Mouse (Mus musculus) CH12.LX (cell line): ENCODE data around the gene Ptpn11. TPM values are rescaled to one million over a fixed set of nuclear protein-coding genes. Genes with fewer than 3 reads are reported as not detected.

ENCODE experiments used
- DNase-seq: peaks from one replicate; pipeline ENCODE4 v3.0.0-alpha.2; 2013; ENCODE audit errors: extremely low read depth
- H3K27ac ChIP-seq: 2 replicates; pipeline ENCODE4 v1.5.1; 2012; ENCODE audit warnings: low read depth, mild to moderate bottlenecking, control low read depth, moderate library complexity; ENCODE audit not compliant: insufficient read depth
- H3K27me3 ChIP-seq: replicated peaks from 2 replicates; pipeline ENCODE3; 2012; ENCODE audit warnings: inconsistent platforms
- H3K36me3 ChIP-seq, 2 experiments: replicated peaks in 1 of 2; 2 replicates each; pipeline versions ENCODE3 to v1.6.1; 2012; ENCODE audit warnings: inconsistent platforms in 1 of 2, low read length in 1 of 2, mild to moderate bottlenecking in 1 of 2, mixed read lengths in 1 of 2, moderate library complexity in 1 of 2; ENCODE audit not compliant: control insufficient read depth in 1 of 2, insufficient read depth in 1 of 2
- H3K4me1 ChIP-seq, 2 experiments: 2 replicates each; pipeline ENCODE4 v1.6.1; 2012; ENCODE audit warnings: inconsistent platforms in 1 of 2, moderate library complexity in 1 of 2; ENCODE audit not compliant: insufficient read depth in 2 of 2, control insufficient read depth in 1 of 2
- H3K4me2 ChIP-seq: 2 replicates; pipeline ENCODE4 v1.6.1; 2012; ENCODE audit warnings: low read depth, mild to moderate bottlenecking, control low read depth; ENCODE audit not compliant: poor library complexity, insufficient read depth, severe bottlenecking
- H3K4me3 ChIP-seq, 3 experiments: fragments of 150-350 bp in 1 of 3; sonication (generic) in 1 of 3; replicated peaks in 1 of 3; 2 replicates each; pipeline versions ENCODE3 to v1.5.1; 2011 to 2012; ENCODE audit warnings: low read depth in 2 of 3, low read length in 2 of 3, mild to moderate bottlenecking in 2 of 3, moderate library complexity in 2 of 3, control low read depth in 1 of 3, improper control_type of control experiment in 1 of 3, inconsistent platforms in 1 of 3, mixed read lengths in 1 of 3; ENCODE audit not compliant: poor library complexity in 1 of 3
- H3K79me2 ChIP-seq: replicated peaks from 2 replicates; pipeline ENCODE4 v1.6.1; 2012; ENCODE audit warnings: mild to moderate bottlenecking, moderate library complexity; ENCODE audit not compliant: control insufficient read depth, poor library complexity, insufficient read depth, severe bottlenecking; ENCODE audit errors: extremely low read depth
- H3K9ac ChIP-seq: 2 replicates; pipeline ENCODE4 v1.6.1; 2012; ENCODE audit warnings: low read depth, mild to moderate bottlenecking, control low read depth, moderate library complexity; ENCODE audit not compliant: insufficient read depth
- H3K9me3 ChIP-seq: replicated peaks from 2 replicates; pipeline ENCODE3; 2012; ENCODE audit warnings: low read length, inconsistent platforms, mixed read lengths
- CHD1 ChIP-seq: IDR thresholded peaks from 2 replicates; pipeline ENCODE4 v1.6.1; 2012; ENCODE audit warnings: low read depth, low read length, improper control_type of control experiment, inconsistent platforms
- CTCF ChIP-seq, 2 experiments: IDR thresholded peaks in 1 of 2; conservative IDR thresholded peaks in 1 of 2; 2 replicates each; pipeline ENCODE4 v1.5.1; 2011 to 2012; ENCODE audit warnings: low read depth in 2 of 2, low read length in 2 of 2, improper control_type of control experiment in 1 of 2, inconsistent platforms in 1 of 2, mild to moderate bottlenecking in 1 of 2, moderate library complexity in 1 of 2
- ELF1 ChIP-seq: IDR thresholded peaks from 2 replicates; pipeline ENCODE4 v1.6.1; 2014; ENCODE audit warnings: low read depth, mild to moderate bottlenecking, inconsistent platforms, low read length, improper control_type of control experiment
- ETS1 ChIP-seq: conservative IDR thresholded peaks from 2 replicates; pipeline ENCODE4 v1.6.1; 2012; ENCODE audit warnings: low read depth, mild to moderate bottlenecking, inconsistent platforms, low read length, improper control_type of control experiment, moderate library complexity
- GABPA ChIP-seq: IDR thresholded peaks from 2 replicates; pipeline ENCODE4 v1.6.1; 2012; ENCODE audit warnings: low read depth, low read length, improper control_type of control experiment, inconsistent platforms; ENCODE audit not compliant: insufficient replicate concordance
- IRF4 ChIP-seq: IDR thresholded peaks from 2 replicates; pipeline ENCODE4 v1.6.1; 2014; ENCODE audit warnings: low read depth, mild to moderate bottlenecking, inconsistent platforms, low read length, improper control_type of control experiment
- JUN ChIP-seq: IDR thresholded peaks from 2 replicates; pipeline ENCODE4 v1.6.1; 2011; ENCODE audit warnings: low read depth, mild to moderate bottlenecking, low read length, improper control_type of control experiment, moderate library complexity; ENCODE audit not compliant: insufficient read depth
- JUND ChIP-seq: conservative IDR thresholded peaks from 2 replicates; pipeline ENCODE4 v1.6.1; 2011; ENCODE audit warnings: low read depth, low read length, improper control_type of control experiment
- KAT2A ChIP-seq: IDR thresholded peaks from 2 replicates; pipeline ENCODE4 v1.6.1; 2012; ENCODE audit warnings: low read length, improper control_type of control experiment, inconsistent platforms; ENCODE audit not compliant: insufficient replicate concordance
- MAFK ChIP-seq: IDR thresholded peaks from 2 replicates; pipeline ENCODE4 v1.6.1; 2011; ENCODE audit warnings: low read length, improper control_type of control experiment; ENCODE audit not compliant: insufficient replicate concordance
- MXI1 ChIP-seq: IDR thresholded peaks from 2 replicates; pipeline ENCODE4 v1.6.1; 2011; ENCODE audit warnings: mild to moderate bottlenecking, low read depth, low read length, improper control_type of control experiment
- NRF1 ChIP-seq: IDR thresholded peaks from 2 replicates; pipeline ENCODE4 v1.6.1; 2014; ENCODE audit warnings: low read depth, mild to moderate bottlenecking, inconsistent platforms, low read length, improper control_type of control experiment, moderate library complexity
- POLR2A ChIP-seq: IDR thresholded peaks from 2 replicates; pipeline ENCODE4 v1.6.1; 2011; ENCODE audit warnings: low read depth, mild to moderate bottlenecking, improper control_type of control experiment, low read length
- SIN3A ChIP-seq: IDR thresholded peaks from 2 replicates; pipeline ENCODE4 v1.6.1; 2012; ENCODE audit warnings: low read length, improper control_type of control experiment, inconsistent platforms
- TBP ChIP-seq: conservative IDR thresholded peaks from 2 replicates; pipeline ENCODE4 v1.6.1; 2011; ENCODE audit warnings: low read depth, low read length, improper control_type of control experiment
- TCF12 ChIP-seq: IDR thresholded peaks from 2 replicates; pipeline ENCODE4 v1.6.1; 2014; ENCODE audit warnings: low read depth, mild to moderate bottlenecking, inconsistent platforms, low read length, improper control_type of control experiment
- USF1 ChIP-seq: IDR thresholded peaks from 2 replicates; pipeline ENCODE4 v1.6.1; 2014; ENCODE audit warnings: low read depth, mild to moderate bottlenecking, inconsistent platforms, low read length, improper control_type of control experiment
- USF2 ChIP-seq: conservative IDR thresholded peaks from 2 replicates; pipeline ENCODE4 v1.6.1; 2011; ENCODE audit warnings: low read depth, low read length, improper control_type of control experiment
- ZC3H11A ChIP-seq: IDR thresholded peaks from 2 replicates; pipeline ENCODE4 v1.6.1; 2012; ENCODE audit warnings: low read depth, mild to moderate bottlenecking, inconsistent platforms, low read length, improper control_type of control experiment
- ZKSCAN1 ChIP-seq: IDR thresholded peaks from 2 replicates; pipeline ENCODE4 v1.6.1; 2012; ENCODE audit warnings: low read depth, inconsistent platforms, low read length, improper control_type of control experiment, borderline replicate concordance
- ZNF384 ChIP-seq: IDR thresholded peaks from 2 replicates; pipeline ENCODE4 v1.6.1; 2012; ENCODE audit warnings: low read depth, low read length, improper control_type of control experiment, inconsistent platforms
- dilution Hi-C: fragments of 300-500 bp; cut with MboI; formaldehyde crosslinking; loops from 2 replicates; pipeline ENCODE4 v1.14.3; 2020; ENCODE audit warnings: low sequenced_read_pairs; ENCODE audit not compliant: extremely low pct_unique_long_range_greater_than_20kb, extremely low pct_ligation_motif_present
- in situ Hi-C: fragments of 300-500 bp; cut with MboI; formaldehyde crosslinking; loops from 3 replicates; pipeline ENCODE4 v1.14.3; 2019; ENCODE audit warnings: low sequenced_read_pairs, low pct_ligation_motif_present, low pct_unique_long_range_greater_than_20kb, mixed read lengths
- polyA plus RNA-seq: library from polyadenylated mRNA; unstranded; fragments of >175 nt; gene quantifications from 2 replicates; pipeline ENCODE4 v1.2.1, GENCODE M21; 2012; ENCODE audit warnings: low read depth; ENCODE audit not compliant: insufficient read length
- total RNA-seq, 2 experiments: library from RNA; depleted of rRNA; stranded (reverse); fragments of 300-350 nt in 1 of 2; fragments of >200 nt in 1 of 2; gene quantifications; 2 replicates each; pipeline ENCODE4 v1.2.3; 2012 to 2014

Gene Ptpn11
- total and polyA plus RNA-seq, 3 experiments: 33.2 to 62.8 (median 44.6) TPM

GRCm38 (mm10) chr5:121106913-121107312 is 84.3 kb downstream of the Ptpn11 start (continued):
- TF ChIP-seq ZNF384 (no peak), NRF1 (no peak), POLR2A (no peak), KAT2A (no peak), MAFK (peak; percentile 85)
- TF ChIP-seq, all 38 proteins: peak for 19

GRCm38 (mm10) chr5:121100886-121101580 is 90.2 kb downstream of the Ptpn11 start:
- Histone ChIP-seq H3K27me3 (no peaks in the 10 kb centered on the region), H3K4me3 (no peak overlapping the region), H3K79me2 (no peaks in the 10 kb centered on the region), H3K4me2 (no peak overlapping the region), H3K9ac (no peak overlapping the region), H3K9me3 (no peaks in the 10 kb centered on the region), H3K27ac (no peak overlapping the region), H3K36me3 (no peaks in the 10 kb centered on the region), H3K4me1 (peaks cover 0 to 9% of the 10 kb centered on the region in 2 experiments; a peak in 2 of 4 replicates)
- TF ChIP-seq TBP (no peak), TCF12 (no peak), NRF1 (no peak), CTCF (conservative IDR thresholded peaks at IDR 0.05 in 1 of 2, IDR thresholded peaks at IDR 0.05 in 1 of 2; ENCODE audit: low read depth in 2 of 2, low read length in 2 of 2) (no peak), ZNF384 (no peak), ETS1 (no peak), USF1 (no peak), CHD1 (no peak), SIN3A (no peak), ZKSCAN1 (no peak), GABPA (no peak), JUN (no peak), ELF1 (no peak), ZC3H11A (no peak), JUND (no peak), MAFK (no peak), USF2 (no peak), MXI1 (no peak), IRF4 (no peak), POLR2A (no peak)
- in situ Hi-C loops: no loop called here
- dilution Hi-C loops: no loop called here
- DNase-seq: no peak
